Mouse (Mus musculus) heart, adult 9 months (tissue): ENCODE results near the gene Cd6.

Experiments
- DNase-seq, 2 experiments: peaks; one replicate each; pipeline ENCODE4 v3.0.0; 2022; ENCODE audit warnings: low spot score in 2 of 2

The Cd6 gene

DNA sequence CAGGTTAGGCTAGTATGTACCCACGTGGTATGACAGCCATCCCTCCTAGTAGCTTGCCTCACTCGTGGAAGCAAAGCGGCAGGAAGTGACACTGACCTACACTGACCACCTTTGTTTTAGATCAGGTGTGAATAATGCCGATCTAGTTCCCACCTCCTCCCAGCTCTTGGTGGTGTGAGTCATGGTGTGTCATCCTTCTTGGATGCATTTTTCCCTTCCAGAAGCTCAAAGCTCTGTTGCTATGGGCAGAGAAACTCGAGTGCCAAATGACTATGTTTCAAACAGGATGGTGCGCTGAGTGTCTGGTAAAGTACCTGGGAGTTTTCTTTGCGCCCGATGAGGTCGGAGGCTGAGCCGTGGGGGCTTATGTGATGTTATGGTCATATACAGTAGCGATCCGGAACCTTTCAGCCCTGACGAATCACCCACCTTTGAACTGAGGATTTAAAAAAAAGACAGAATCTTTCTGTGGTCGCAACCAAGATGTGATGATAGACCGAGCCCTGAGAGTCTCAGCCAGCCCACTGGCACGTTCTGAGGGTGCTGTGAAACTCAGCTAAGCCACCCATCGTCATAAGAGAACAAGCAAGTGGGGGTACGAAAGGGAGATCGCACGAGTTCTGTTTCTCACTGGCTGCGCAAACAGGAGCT lies 66.4 kb downstream of the Cd6 start:
- no peak for DNase-seq

GRCm38 (mm10) chr19:10762468-10762867 lies 67.4 kb downstream of the Cd6 start:
- no peak for DNase-seq

- DNase-seq: no peak
These were observed 68.0 kb downstream of the Cd6 start for GRCm38 (mm10) chr19:10761794-10762415.

GRCm38 (mm10) chr19:10759983-10760831 lies 69.7 kb downstream of the Cd6 start:
- peak; percentile 58 to 61 for DNase-seq

DNA sequence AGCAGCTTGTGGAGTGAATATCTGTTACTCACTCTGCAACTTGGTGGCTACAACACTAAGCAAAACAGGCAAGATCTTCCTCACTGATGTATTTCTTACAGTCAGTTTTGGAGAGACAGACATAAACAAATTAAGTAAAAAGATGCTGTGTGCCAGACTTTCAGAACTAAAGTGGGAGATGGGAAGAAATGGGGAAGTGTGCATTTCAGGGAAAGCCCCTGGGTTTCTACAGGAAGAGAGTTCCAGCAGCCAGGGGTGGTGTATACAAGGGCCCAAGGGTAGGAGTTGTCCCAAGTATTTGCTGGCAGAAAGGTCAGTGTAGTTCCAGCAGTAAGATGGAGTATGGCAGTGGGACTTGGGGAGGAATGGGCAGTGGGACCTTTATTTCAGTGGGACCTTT lies 70.3 kb downstream of the Cd6 start:
- DNase-seq: no peak

DNA sequence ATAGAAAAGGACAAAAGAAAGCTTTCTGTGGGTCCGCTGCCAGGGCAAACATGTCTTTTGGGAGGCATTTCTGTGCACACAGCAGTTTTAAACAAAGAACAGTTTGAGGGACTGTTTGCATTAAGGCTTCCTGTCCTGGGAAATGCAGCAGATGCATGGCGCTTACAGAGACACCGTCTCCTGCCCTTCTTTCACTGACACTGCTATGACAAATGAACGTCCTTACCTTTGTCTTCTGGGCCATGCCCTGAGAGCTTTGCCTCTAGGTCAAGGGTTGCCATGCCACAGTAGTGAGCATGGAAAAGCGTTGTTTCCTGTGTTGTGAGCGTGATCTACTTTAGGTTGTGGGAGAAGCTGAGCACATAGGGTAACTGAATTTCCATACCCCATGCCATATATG lies 71.2 kb downstream of the Cd6 start:
- no peak for DNase-seq

DNA sequence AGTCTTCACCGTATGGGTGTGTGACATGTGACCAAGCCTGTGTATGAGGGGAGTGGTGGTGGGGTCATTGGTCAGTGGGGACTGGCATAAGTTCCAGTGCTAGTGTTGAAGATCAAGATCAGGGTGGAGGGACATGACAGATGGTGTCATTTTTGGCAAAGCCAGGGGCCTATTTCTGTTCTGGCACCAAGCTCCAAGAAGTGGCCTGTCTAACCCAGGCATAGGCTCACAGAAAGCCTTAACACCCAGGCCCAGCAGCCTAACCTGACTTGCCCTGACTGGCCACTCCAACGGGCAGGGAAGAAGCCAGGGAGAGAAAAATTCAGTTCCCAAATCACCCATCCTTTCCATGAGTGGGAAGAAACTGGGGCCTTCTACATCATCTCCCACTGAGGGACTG lies 72.3 kb downstream of the Cd6 start:
- DNase-seq: no peak

GRCm38 (mm10) chr19:10757125-10757524 lies 72.7 kb downstream of the Cd6 start:
- no peak for DNase-seq

DNA sequence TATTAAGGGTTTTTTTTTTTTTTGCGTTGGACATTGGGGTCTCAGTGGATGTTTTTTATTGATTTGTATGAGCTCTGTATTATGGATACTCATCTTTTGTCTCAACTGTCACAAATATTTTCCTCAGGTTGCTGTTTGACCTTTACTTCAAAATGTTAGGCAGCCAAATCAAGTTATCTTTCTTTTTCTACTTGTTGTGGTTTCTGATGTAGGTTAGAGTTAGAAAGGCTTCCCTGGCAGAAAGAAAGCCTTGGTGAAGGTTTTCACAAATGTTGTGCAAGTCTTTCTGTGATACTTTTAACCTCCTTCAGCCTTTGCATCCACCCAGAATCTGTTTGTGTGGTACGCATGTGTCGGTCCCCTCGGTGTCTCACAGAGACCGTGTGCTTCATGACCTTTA lies 77.2 kb downstream of the Cd6 start:
- no peak for DNase-seq

GRCm38 (mm10) chr19:10752106-10752505 lies 77.8 kb downstream of the Cd6 start:
- DNase-seq: no peak

DNA sequence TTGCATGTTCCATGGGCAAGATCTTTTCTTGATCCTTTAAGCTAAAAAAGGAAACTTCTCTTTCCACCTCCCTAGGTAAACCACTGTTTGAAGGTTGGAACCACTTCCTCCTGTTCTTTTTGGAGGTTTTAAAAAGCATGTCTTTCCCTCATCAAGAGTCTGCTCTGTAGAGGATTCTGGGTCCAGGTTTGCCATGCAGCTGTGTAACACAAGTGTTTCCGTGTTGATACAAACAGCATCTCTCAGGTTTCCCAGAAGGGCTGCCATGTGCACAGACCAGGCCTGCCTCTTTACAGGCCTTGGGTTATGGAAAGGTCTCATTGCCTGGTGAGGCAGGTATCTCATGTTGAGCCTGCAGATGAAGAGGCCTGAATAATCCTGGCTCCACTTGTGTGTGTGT lies 78.3 kb downstream of the Cd6 start:
- no peak for DNase-seq

DNA sequence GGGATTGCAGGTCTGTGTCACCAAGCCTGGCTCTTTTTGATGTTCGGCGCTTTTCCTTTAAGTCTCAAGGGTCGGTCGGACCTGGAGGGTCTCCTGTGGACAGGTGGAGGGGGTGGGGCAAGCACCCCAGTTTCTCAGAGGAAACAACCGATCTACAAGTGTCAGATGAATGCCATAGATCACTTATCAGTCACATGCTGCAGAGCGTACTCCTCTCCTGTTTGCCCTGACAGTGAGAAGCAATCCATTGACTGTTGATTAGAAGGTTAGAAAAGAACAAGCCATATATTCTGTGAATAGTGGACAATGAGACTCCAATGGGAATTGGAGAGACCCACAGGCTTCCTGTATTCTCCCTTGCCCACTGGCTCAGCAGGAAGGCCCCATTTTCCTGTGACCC lies 79.7 kb downstream of the Cd6 start:
- DNase-seq: no peak

GRCm38 (mm10) chr19:10749295-10749694 lies 80.6 kb downstream of the Cd6 start:
- no peak for DNase-seq

- no peak for DNase-seq
These were observed 81.3 kb downstream of the Cd6 start for GRCm38 (mm10) chr19:10748401-10749102.

DNA sequence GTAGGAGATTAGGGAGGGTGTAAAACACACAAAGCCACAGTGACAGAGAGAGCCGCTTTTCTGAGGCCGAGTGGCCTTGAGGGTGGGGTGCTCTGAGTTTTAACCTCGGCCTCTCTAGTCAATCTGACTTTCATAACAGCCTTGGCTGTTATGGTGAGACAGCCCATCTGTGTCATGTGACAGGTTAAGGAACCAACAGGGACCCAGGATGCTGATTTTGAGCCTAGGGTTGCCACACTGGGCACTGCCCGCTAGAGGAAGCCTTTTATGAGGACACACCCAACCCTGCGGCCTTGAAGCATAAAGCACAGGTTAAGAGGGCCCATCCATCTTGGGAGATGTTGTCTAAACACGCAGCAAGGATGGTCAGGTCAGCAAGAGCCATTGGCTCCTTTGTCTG lies 82.1 kb downstream of the Cd6 start:
- no peak for DNase-seq

- no peak for DNase-seq
These were observed 82.7 kb downstream of the Cd6 start for GRCm38 (mm10) chr19:10747182-10747581.

GRCm38 (mm10) chr19:10742565-10742964 lies 87.3 kb downstream of the Cd6 start:
- DNase-seq: peak in 1 of 2 experiments; percentile 44

DNA sequence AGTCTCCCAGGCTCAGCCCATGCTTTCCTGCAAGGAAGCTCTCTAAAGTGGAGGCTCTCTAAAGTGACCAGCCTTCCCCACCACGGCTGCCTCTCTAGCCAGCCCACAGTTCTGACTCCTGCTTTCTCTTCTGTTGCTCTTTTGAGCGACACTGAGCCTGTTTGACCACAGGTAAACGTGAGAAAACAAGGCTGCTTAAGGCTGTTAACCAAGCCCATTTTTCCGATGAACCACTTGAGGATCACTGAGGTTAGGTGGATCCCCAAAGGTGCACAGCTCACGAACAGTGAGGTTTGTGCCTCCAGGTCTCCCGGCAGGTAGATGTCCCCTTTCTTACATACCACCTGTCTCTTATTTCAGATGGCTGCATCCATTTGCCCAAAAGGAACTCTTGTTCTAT lies 87.7 kb downstream of the Cd6 start:
- no peak for DNase-seq

DNA sequence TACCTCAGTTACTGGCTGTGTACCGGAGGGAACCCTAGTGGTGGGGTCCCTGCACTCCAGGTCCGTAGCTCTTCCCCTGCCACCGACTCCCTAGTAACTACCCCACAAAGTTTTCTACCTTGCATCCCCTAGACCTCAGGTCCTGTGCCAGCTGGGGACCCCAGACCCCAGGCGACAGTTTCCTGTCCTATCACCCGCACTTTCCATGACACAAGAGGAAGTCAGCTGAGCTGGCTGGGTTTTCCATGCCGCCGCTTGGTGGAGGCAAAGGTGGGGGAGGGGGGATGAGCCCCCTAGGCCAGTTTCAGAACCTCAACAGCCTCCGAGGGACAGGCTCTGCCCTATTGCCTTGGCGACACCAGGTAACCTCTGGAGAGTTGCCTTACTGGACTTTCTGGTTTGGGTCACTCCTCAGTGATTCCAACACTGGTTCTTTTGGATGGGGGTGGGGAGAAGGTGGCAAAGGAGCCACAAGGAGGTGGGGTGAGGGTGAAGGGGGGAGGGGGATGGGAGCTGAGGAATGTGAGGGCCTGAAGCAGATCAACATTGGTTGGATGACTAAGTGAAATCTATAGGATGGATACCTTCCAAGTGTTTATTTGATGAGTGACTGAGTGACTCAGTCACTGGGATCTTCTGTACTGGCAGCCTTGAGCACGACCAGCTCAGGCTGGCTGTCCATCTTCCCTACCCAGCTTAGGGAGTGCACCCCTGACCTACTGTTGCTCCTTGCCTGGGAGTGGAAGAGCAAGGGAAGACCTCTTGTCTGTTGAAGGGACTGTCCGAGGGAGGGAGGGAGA lies 89.0 kb downstream of the Cd6 start:
- no peak for DNase-seq

DNA sequence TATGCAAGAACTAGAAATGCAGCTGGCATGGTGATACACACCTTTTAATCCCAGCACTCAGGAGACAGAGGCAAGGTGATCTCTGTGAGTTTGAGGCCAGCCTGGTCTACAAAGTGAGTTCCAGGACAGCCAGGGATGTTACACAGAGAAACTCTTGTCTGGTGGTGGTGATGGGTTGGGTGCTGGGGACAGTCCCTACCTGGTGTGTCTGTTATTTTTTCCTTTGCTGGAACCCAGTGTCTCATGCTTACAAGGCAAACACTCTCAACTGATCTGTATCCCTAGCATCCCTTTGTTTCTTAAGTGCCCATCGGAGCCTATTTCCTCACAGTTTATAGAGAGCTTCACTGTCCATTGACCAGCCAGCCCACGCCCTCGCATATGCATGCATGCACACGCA lies 89.9 kb downstream of the Cd6 start:
- no peak for DNase-seq
